Mouse (Mus musculus) gastrocnemius, postnatal 4 days (tissue): ENCODE measurements at regions not wholly inside any gene's neighbourhood (a gene's known extent, or its start where the extent isn't known, plus 50 kb on each side); places are given as distances from the start of the nearest gene placed in this dataset.

Source experiments
- DNase-seq, 2 experiments: peaks; one replicate each; pipeline ENCODE4 v3.0.0; 2021 to 2022; ENCODE audit warnings: low spot score in 2 of 2, mixed read lengths in 2 of 2

GRCm38 (mm10) chr9:84178705-84179104 is 253.8 kb downstream of the Bckdhb start:
- DNase-seq = no peak

- no peak for DNase-seq
Observed at GRCm38 (mm10) chr9:84179238-84179637, 254.3 kb downstream of the Bckdhb start.

GRCm38 (mm10) chr9:84183637-84184374 is 258.9 kb downstream of the Bckdhb start:
- no peak for DNase-seq

- DNase-seq = no peak
Observed at GRCm38 (mm10) chr9:84187531-84187930, 262.6 kb downstream of the Bckdhb start.

GRCm38 (mm10) chr9:84193405-84193804 is 268.5 kb downstream of the Bckdhb start:
- DNase-seq = no peak

GRCm38 (mm10) chr9:84194716-84195115 is 269.8 kb downstream of the Bckdhb start:
- DNase-seq = no peak

GRCm38 (mm10) chr9:84195338-84195737 is 270.4 kb downstream of the Bckdhb start:
- no peak for DNase-seq

- no peak for DNase-seq
Observed at GRCm38 (mm10) chr9:84200208-84200607, 275.3 kb downstream of the Bckdhb start.

- DNase-seq = no peak
Observed at GRCm38 (mm10) chr9:84204056-84204455, 279.1 kb downstream of the Bckdhb start.

GRCm38 (mm10) chr9:84240491-84240975 is 315.6 kb downstream of the Bckdhb start:
- no peak for DNase-seq

GRCm38 (mm10) chr9:84249765-84250164 is 324.8 kb downstream of the Bckdhb start:
- DNase-seq = no peak

GRCm38 (mm10) chr9:84253022-84253991 is 328.4 kb downstream of the Bckdhb start:
- DNase-seq = no peak

- no peak for DNase-seq
Observed at GRCm38 (mm10) chr9:84258488-84258887, 333.5 kb downstream of the Bckdhb start.

GRCm38 (mm10) chr9:84259751-84260150 is 334.8 kb downstream of the Bckdhb start:
- no peak for DNase-seq

GRCm38 (mm10) chr9:84262151-84262550 is 337.2 kb downstream of the Bckdhb start:
- DNase-seq = no peak

- no peak for DNase-seq
Observed at GRCm38 (mm10) chr9:84266974-84267373, 342.0 kb downstream of the Bckdhb start.

GRCm38 (mm10) chr9:84274608-84275007 is 349.7 kb downstream of the Bckdhb start:
- no peak for DNase-seq

GRCm38 (mm10) chr9:84278295-84278694 is 353.4 kb downstream of the Bckdhb start:
- DNase-seq = no peak

- no peak for DNase-seq
Observed at GRCm38 (mm10) chr9:84278731-84279130, 353.8 kb downstream of the Bckdhb start.

- DNase-seq = no peak
Observed at GRCm38 (mm10) chr9:84280898-84281297, 356.0 kb downstream of the Bckdhb start.

GRCm38 (mm10) chr9:84281610-84282009 is 356.7 kb downstream of the Bckdhb start:
- DNase-seq = no peak

- DNase-seq = no peak
Observed at GRCm38 (mm10) chr9:84283296-84283695, 358.4 kb downstream of the Bckdhb start.
